Mouse (Mus musculus) liver, embryonic 14.5 days (tissue): ENCODE results near the gene Gprc5c. TPM values are rescaled to one million over a fixed set of nuclear protein-coding genes. Genes with fewer than 3 reads are reported as not detected.

Source experiments
- ATAC-seq: fragments of 200-750 bp; cut with Nextera tagmentation; 2 replicates; pipeline ENCODE4 v1.8.0; 2017; ENCODE audit warnings: moderate number of reproducible peaks, mild to moderate bottlenecking, moderate library complexity; ENCODE audit not compliant: insufficient read depth
- DNase-seq, 3 experiments: peaks; one replicate each; pipeline ENCODE4 v3.0.0-alpha.2; 2012 to 2013; ENCODE audit warnings: low read depth in 3 of 3, low spot score in 3 of 3
- H3K27ac ChIP-seq: fragments of 300-500 bp; sonication (generic); 2 replicates; pipeline ENCODE4 v1.5.1; 2014; ENCODE audit warnings: moderate library complexity, mild to moderate bottlenecking, control low read depth, inconsistent platforms
- H3K27me3 ChIP-seq: fragments of 300-500 bp; sonication (generic); 2 replicates; pipeline ENCODE4 v1.6.1; 2014; ENCODE audit warnings: mild to moderate bottlenecking, low read length, moderate library complexity; ENCODE audit not compliant: control insufficient read depth, insufficient read depth
- H3K36me3 ChIP-seq: fragments of 300-500 bp; sonication (generic); replicated peaks from 2 replicates; pipeline ENCODE4 v1.6.1; 2014; ENCODE audit warnings: low read depth; ENCODE audit not compliant: control insufficient read depth, insufficient read depth
- H3K4me1 ChIP-seq, 2 experiments: fragments of 200-500 bp in 1 of 2; fragments of 300-500 bp in 1 of 2; sonication (generic) in 1 of 2; replicated peaks; 2 replicates each; pipeline ENCODE4 v1.6.1; 2012 to 2014; ENCODE audit warnings: antibody characterized with exemption in 1 of 2, inconsistent platforms in 1 of 2, low read length in 1 of 2; ENCODE audit not compliant: control insufficient read depth in 2 of 2, insufficient read depth in 2 of 2
- H3K4me2 ChIP-seq: fragments of 300-500 bp; sonication (generic); 2 replicates; pipeline ENCODE4 v1.6.1; 2014; ENCODE audit warnings: low read depth, mild to moderate bottlenecking, control low read depth, moderate library complexity
- H3K4me3 ChIP-seq, 2 experiments: fragments of 200-500 bp in 1 of 2; fragments of 300-500 bp in 1 of 2; sonication (generic) in 1 of 2; 2 replicates each; pipeline ENCODE4 v1.5.1; 2012 to 2014; ENCODE audit warnings: low read depth in 2 of 2, low read length in 2 of 2, mild to moderate bottlenecking in 2 of 2, control low read depth in 1 of 2, inconsistent platforms in 1 of 2, moderate library complexity in 1 of 2; ENCODE audit not compliant: insufficient read depth in 1 of 2
- H3K9ac ChIP-seq: fragments of 300-500 bp; sonication (generic); replicated peaks from 2 replicates; pipeline ENCODE4 v1.6.1; 2014; ENCODE audit warnings: mild to moderate bottlenecking, control low read depth, moderate library complexity
- H3K9me3 ChIP-seq: fragments of 300-500 bp; sonication (generic); 2 replicates; pipeline ENCODE4 v1.6.1; 2016; ENCODE audit warnings: low read length, mixed read lengths; ENCODE audit not compliant: control insufficient read depth
- CTCF ChIP-seq: IDR thresholded peaks from 2 replicates; pipeline ENCODE4 v1.5.1; 2016; ENCODE audit warnings: antibody characterized with exemption, low read depth, control low read depth
- EP300 ChIP-seq: IDR thresholded peaks from 2 replicates; pipeline ENCODE4 v1.6.1; 2016; ENCODE audit warnings: antibody characterized with exemption, low read depth
- WGBS: fragments of 180-500 bp; shearing (Covaris S2); extraction: QIAGEN DNeasy Blood & Tissue Kit; methylation state at CpG from one replicate; pipeline ENCODE4 v1.1.7; 2014; ENCODE audit not compliant: insufficient replicate concordance; 5-methylcytosine and 5-hydroxymethylcytosine counted together
- polyA plus RNA-seq, 2 experiments: library from polyadenylated mRNA; depleted of rRNA in 1 of 2; stranded (reverse) in 1 of 2; unstranded in 1 of 2; fragments of >200 nt; fragmentation: Nextera tagmentation in 1 of 2; extraction: Ambion mirVana in 1 of 2; gene quantifications; 2 replicates each; pipeline versions ENCODE4 v1.2.1 to v1.2.3; 2012 to 2014

The Gprc5c gene
- polyA plus RNA-seq, 2 experiments = 4.8 to 8.0 TPM

DNA sequence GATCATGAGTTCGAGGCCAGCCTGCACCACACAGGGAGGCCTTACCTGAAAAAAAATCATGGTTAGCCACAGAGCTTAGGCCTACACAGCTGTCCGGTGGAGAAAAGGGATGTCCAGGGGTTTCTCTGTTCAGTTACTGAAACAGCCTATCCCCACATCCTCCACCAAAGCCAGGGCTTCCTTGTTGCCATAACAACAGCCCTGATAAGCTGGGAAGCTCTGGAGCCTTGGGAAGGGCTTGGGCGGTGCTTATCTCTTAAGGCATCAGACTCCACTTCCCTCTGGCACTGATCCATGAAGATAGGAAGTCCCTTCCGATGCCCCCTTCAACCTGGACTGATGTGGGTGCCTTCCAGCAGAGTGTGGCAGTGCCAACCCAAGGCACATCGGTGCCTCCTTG lies 17.8 kb upstream of the Gprc5c start:
- Histone ChIP-seq H3K36me3 (no peaks in the 10 kb centered on the region), H3K4me3 (no peak overlapping the region), H3K4me2 (no peak overlapping the region), H3K9ac (no peak overlapping the region), H3K9me3 (no peaks in the 10 kb centered on the region), H3K27me3 (no peaks in the 10 kb centered on the region), H3K27ac (no peak overlapping the region), H3K4me1 (peaks cover 3 to 33% of the 10 kb centered on the region in 2 experiments; a peak in 3 of 4 replicates)
- ATAC-seq = no peak
- DNase-seq = no peak
- TF ChIP-seq CTCF = no peak
- TF ChIP-seq EP300 = no peak
- 46% methylated on average over 5 of the region's 5 CpGs for WGBS

GRCm38 (mm10) chr11:114843818-114844463 lies 7.0 kb upstream of the Gprc5c start:
- no peaks in the 10 kb centered on the region for H3K36me3 ChIP-seq
- H3K27me3 ChIP-seq = no peaks in the 10 kb centered on the region

GRCm38 (mm10) chr11:114844464-114845220 lies 6.3 kb upstream of the Gprc5c start:
- Histone ChIP-seq H3K27me3 (no peaks in the 10 kb centered on the region; the same call in none of the 2 replicates), H3K4me2 (no peak overlapping the region), H3K9ac (no peak overlapping the region), H3K4me1 (peaks cover 0 to 3% of the 10 kb centered on the region in 2 experiments; a peak in 2 of 4 replicates), H3K4me3 (no peak overlapping the region), H3K36me3 (no peaks in the 10 kb centered on the region), H3K27ac (no peak overlapping the region), H3K9me3 (no peaks in the 10 kb centered on the region)
- DNase-seq = no peak
- no peak for ATAC-seq
- TF ChIP-seq EP300 = no peak
- TF ChIP-seq CTCF = no peak
- 63% methylated on average over 7 of the region's 7 CpGs for WGBS

More at GRCm38 (mm10) chr11:114843818-114844463, 7.0 kb upstream of the Gprc5c start:
- WGBS = 10% methylated on average over 8 of the region's 8 CpGs
- Histone ChIP-seq H3K4me2 (no peak overlapping the region), H3K4me1 (peaks cover 0 to 3% of the 10 kb centered on the region in 2 experiments; a peak in 2 of 4 replicates), H3K9ac (no peak overlapping the region), H3K9me3 (no peaks in the 10 kb centered on the region), H3K4me3 (no peak overlapping the region), H3K27ac (no peak overlapping the region)
- TF ChIP-seq EP300 (no peak), CTCF (no peak)
- ATAC-seq (peak; percentile 53; the same call in 1 of the 2 replicates), DNase-seq (no peak)

GRCm38 (mm10) chr11:114846336-114846735 lies 4.6 kb upstream of the Gprc5c start:
- TF ChIP-seq EP300 (no peak), CTCF (no peak)
- H3K9ac ChIP-seq = no peak overlapping the region
- 61% methylated on average over 4 of the region's 4 CpGs for WGBS
- ATAC-seq = no peak
- no peaks in the 10 kb centered on the region for H3K36me3 ChIP-seq
- H3K27ac ChIP-seq = no peak overlapping the region
- no peaks in the 10 kb centered on the region for H3K9me3 ChIP-seq
- peaks cover 15% of the 10 kb centered on the region for H3K27me3 ChIP-seq
- H3K4me1 ChIP-seq = peaks cover 0 to 3% of the 10 kb centered on the region in 2 experiments; a peak in 2 of 4 replicates
- no peak overlapping the region for H3K4me3 ChIP-seq
- H3K4me2 ChIP-seq = no peak overlapping the region
- no peak for DNase-seq

GRCm38 (mm10) chr11:114847008-114847407 lies 3.9 kb upstream of the Gprc5c start:
- H3K4me1 ChIP-seq = peaks cover 0 to 3% of the 10 kb centered on the region in 2 experiments; a peak in 2 of 4 replicates
- no peaks in the 10 kb centered on the region for H3K9me3 ChIP-seq
- ATAC-seq = no peak
- no peak overlapping the region for H3K27ac ChIP-seq
- no peak overlapping the region for H3K4me2 ChIP-seq
- no peak for DNase-seq
- H3K4me3 ChIP-seq = no peak overlapping the region
- H3K27me3 ChIP-seq = peaks cover 22% of the 10 kb centered on the region
- WGBS = 73% methylated on average over 5 of the region's 5 CpGs
- H3K36me3 ChIP-seq = no peaks in the 10 kb centered on the region
- TF ChIP-seq EP300 (no peak), CTCF (no peak)
- no peak overlapping the region for H3K9ac ChIP-seq
